Mouse (Mus musculus): ENCODE data around the gene Cercam. TPM values are rescaled to one million over a fixed set of nuclear protein-coding genes. Genes with fewer than 3 reads are reported as not detected.

Cercam gene
- polyA plus RNA-seq, 2 experiments, result 28.1 to 53.7 TPM

DNA sequence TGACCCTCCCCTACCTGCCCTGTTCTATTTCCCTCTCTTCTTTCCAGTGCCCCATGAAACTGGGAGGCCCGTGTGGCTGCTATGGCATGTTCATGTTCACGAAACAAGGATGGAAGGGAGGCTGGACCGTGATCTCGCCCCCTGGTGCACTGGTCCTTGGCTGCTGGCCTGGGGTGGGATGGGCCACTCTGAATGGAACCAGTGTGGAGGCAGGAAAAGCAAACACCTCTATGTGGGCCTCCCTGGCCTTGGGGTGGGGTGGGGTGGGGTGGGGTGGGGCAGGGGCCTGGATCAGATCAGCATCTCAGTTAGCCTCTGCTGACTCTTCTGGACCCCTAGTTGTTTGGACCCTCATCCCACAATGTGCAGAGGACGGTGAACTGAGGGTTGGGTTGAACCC is 15.2 kb upstream of the Cercam start:
- H3K4me1 ChIP-seq (ENCODE audit: control insufficient read depth, insufficient read depth, low read length), result no peaks in the 10 kb centered on the region
- DNase-seq (ENCODE audit: low spot score) (no peak), ATAC-seq (ENCODE audit: low FRiP score, low read depth) (no peak)
- no peak for TF ChIP-seq POLR2A (IDR thresholded peaks at IDR 0.05; ENCODE audit: borderline replicate concordance, extremely low read depth, insufficient read depth, insufficient read length)
- no peak overlapping the region for H3K4me3 ChIP-seq (replicated peaks; ENCODE audit: low read length)
- H3K36me3 ChIP-seq (ENCODE audit: control insufficient read depth, insufficient read depth, low read length), result no peaks in the 10 kb centered on the region
- H3K9ac ChIP-seq (ENCODE audit: low read depth, low read length, severe bottlenecking), result no peak overlapping the region
- no peaks in the 10 kb centered on the region for H3K27me3 ChIP-seq (ENCODE audit: control insufficient read depth, insufficient read depth, low read length)
- H3K9me3 ChIP-seq (ENCODE audit: control insufficient read depth, low read length), result no peaks in the 10 kb centered on the region
- H3K4me2 ChIP-seq (replicated peaks; ENCODE audit: low read depth, low read length, severe bottlenecking), result peak overlapping the region; percentile 17; the same call in 1 of the 2 replicates
- 70% methylated on average over 5 of the region's 5 CpGs for WGBS
- peak overlapping the region; percentile 33; the same call in 1 of the 2 replicates for H3K27ac ChIP-seq (replicated peaks; ENCODE audit: low read depth, low read length)

DNA sequence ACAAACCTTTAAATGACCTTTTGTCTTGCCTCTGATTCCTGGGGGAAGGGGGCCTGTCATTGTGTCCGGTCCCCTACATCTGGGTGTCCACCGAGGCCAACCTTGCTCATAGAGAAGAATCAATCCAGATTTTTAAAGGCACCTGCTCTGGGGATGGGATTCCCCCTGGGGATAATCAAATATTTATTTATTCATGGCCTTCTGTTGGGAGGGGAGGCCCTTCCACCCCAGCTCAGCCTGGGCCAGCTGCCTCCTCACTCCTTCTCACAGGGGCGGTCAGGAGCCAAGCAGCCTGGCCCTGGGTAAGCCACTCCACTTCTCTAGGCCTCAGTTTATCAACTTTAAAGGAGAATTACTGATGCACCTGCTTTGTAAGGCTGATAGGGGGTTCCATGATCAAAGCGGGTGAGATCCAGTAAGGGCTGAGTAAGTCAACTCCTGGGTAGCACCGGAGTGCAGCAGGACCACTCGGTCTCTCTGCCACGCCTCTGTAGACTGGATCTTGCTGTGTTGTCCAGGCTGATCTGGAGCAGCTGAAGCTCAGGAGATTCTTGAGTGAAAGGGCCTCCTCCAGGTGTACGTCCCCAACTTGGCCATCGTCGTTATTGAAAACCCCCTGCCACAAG is 13.3 kb upstream of the Cercam start:
- H3K27me3 ChIP-seq (ENCODE audit: control insufficient read depth, insufficient read depth, low read length), result no peaks in the 10 kb centered on the region
- no peaks in the 10 kb centered on the region for H3K9me3 ChIP-seq (ENCODE audit: control insufficient read depth, low read length)
- no peaks in the 10 kb centered on the region for H3K36me3 ChIP-seq (ENCODE audit: control insufficient read depth, insufficient read depth, low read length)
- TF ChIP-seq POLR2A (IDR thresholded peaks at IDR 0.05; ENCODE audit: borderline replicate concordance, extremely low read depth, insufficient read depth, insufficient read length), result no peak
- H3K27ac ChIP-seq (replicated peaks; ENCODE audit: low read depth, low read length), result no peak overlapping the region
- WGBS, result 77% methylated on average over 10 of the region's 10 CpGs
- no peak for ATAC-seq (ENCODE audit: low FRiP score, low read depth)
- H3K9ac ChIP-seq (ENCODE audit: low read depth, low read length, severe bottlenecking), result no peak overlapping the region
- H3K4me3 ChIP-seq (replicated peaks; ENCODE audit: low read length), result no peak overlapping the region
- H3K4me2 ChIP-seq (replicated peaks; ENCODE audit: low read depth, low read length, severe bottlenecking), result no peak overlapping the region
- no peaks in the 10 kb centered on the region for H3K4me1 ChIP-seq (ENCODE audit: control insufficient read depth, insufficient read depth, low read length)
- DNase-seq (ENCODE audit: low spot score), result no peak

DNA sequence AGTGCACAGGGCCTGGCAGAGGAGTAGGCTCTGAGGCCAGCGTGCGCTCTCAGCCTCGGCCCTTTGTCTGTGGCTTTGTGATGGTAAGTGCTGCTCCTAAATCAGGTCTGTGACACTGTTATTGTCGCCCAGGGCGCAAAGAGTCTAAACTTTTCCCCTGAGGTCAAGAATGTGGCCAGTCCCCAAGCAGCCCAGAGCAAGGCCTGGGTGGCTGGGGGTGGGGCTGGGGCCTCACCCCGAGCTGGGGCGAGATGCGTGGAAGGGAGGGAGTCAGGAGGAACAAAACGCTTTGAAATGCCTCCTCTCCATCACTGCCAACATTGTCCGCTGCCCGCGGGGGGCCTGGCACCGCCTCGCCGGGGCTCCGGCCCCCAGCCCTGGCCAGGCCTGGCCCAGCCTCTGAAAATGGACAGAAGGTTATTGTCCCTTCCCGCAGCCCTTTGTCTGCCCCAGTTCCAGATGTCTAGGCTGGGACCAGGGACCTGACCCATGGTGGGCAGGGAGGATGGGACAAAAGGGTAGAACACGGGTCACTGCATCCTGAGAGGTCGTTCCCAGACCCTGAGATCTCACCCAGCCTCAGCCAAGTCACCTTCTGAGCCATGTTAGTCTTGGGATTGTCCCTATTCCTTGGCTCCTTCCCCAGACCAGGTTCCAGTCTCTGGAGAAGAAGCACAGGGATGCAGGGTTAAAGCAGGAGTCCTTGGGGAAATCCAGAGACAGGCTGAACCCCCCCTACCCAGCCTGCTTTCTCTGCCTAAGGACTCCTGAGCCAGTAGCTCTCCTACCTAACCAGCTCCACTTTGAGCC is 12.3 kb upstream of the Cercam start:
- ATAC-seq (ENCODE audit: low FRiP score, low read depth) (no peak), DNase-seq (ENCODE audit: low spot score) (no peak)
- no peak overlapping the region for H3K9ac ChIP-seq (ENCODE audit: low read depth, low read length, severe bottlenecking)
- H3K27ac ChIP-seq (replicated peaks; ENCODE audit: low read depth, low read length), result no peak overlapping the region
- no peaks in the 10 kb centered on the region for H3K27me3 ChIP-seq (ENCODE audit: control insufficient read depth, insufficient read depth, low read length)
- H3K4me2 ChIP-seq (replicated peaks; ENCODE audit: low read depth, low read length, severe bottlenecking), result no peak overlapping the region
- WGBS, result 15% methylated on average over 19 of the region's 19 CpGs
- H3K4me1 ChIP-seq (ENCODE audit: control insufficient read depth, insufficient read depth, low read length), result no peaks in the 10 kb centered on the region
- no peak for TF ChIP-seq POLR2A (IDR thresholded peaks at IDR 0.05; ENCODE audit: borderline replicate concordance, extremely low read depth, insufficient read depth, insufficient read length)
- H3K9me3 ChIP-seq (ENCODE audit: control insufficient read depth, low read length), result no peaks in the 10 kb centered on the region
- H3K36me3 ChIP-seq (ENCODE audit: control insufficient read depth, insufficient read depth, low read length), result no peaks in the 10 kb centered on the region
- no peak overlapping the region for H3K4me3 ChIP-seq (replicated peaks; ENCODE audit: low read length)

DNA sequence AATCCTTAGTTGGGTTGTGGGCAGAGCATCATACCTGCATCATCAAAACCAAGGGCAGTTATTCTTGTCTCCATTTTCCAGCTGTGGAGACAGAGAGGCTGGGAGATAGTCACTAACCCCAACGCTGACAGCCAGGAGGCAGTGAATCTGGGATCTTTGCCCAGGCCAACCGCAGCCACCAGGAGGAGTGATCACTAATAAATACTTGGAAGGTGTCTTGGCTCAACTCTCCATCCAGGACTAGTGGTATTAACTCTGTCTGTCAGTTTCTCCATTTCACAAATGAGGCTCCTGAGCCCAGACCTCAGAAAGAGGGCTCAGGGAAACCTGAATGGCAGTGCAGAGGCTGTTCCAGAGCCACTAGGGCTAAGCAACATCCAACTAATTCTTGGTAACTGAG is 11.6 kb upstream of the Cercam start:
- H3K4me1 ChIP-seq (ENCODE audit: control insufficient read depth, insufficient read depth, low read length), result no peaks in the 10 kb centered on the region
- no peak for TF ChIP-seq POLR2A (IDR thresholded peaks at IDR 0.05; ENCODE audit: borderline replicate concordance, extremely low read depth, insufficient read depth, insufficient read length)
- H3K27ac ChIP-seq (replicated peaks; ENCODE audit: low read depth, low read length), result no peak overlapping the region
- no peaks in the 10 kb centered on the region for H3K36me3 ChIP-seq (ENCODE audit: control insufficient read depth, insufficient read depth, low read length)
- no peaks in the 10 kb centered on the region for H3K9me3 ChIP-seq (ENCODE audit: control insufficient read depth, low read length)
- WGBS, result 32% methylated on average over 2 of the region's 2 CpGs
- peak; percentile 38 for DNase-seq (ENCODE audit: low spot score)
- H3K4me2 ChIP-seq (replicated peaks; ENCODE audit: low read depth, low read length, severe bottlenecking), result no peak overlapping the region
- H3K4me3 ChIP-seq (replicated peaks; ENCODE audit: low read length), result no peak overlapping the region
- no peaks in the 10 kb centered on the region for H3K27me3 ChIP-seq (ENCODE audit: control insufficient read depth, insufficient read depth, low read length)
- H3K9ac ChIP-seq (ENCODE audit: low read depth, low read length, severe bottlenecking), result no peak overlapping the region
- ATAC-seq (ENCODE audit: low FRiP score, low read depth), result no peak

DNA sequence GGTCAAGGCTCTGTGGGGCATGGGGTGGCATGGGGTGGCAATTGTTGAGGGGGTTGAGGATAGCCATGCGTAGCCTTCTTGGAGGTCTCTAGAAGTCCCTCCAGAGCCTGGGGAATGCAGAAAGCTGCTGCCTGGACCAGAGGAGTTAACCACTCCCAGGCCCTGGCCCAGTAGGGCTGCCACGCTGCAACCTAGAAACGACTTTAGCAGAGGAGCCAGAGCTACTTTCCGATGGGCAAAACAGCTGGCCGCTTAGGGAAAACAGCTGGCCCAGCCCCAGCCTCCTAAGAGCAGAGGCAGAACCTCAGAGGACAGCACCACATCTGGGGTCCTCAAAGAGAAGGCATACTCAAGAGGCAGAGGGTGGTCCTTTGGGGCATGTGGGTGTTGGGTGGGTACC is 11.0 kb upstream of the Cercam start:
- no peak for TF ChIP-seq POLR2A (IDR thresholded peaks at IDR 0.05; ENCODE audit: borderline replicate concordance, extremely low read depth, insufficient read depth, insufficient read length)
- ATAC-seq (ENCODE audit: low FRiP score, low read depth), result no peak
- Histone ChIP-seq H3K4me1 (ENCODE audit: control insufficient read depth, insufficient read depth, low read length) (no peaks in the 10 kb centered on the region), H3K4me3 (replicated peaks; ENCODE audit: low read length) (no peak overlapping the region), H3K27ac (replicated peaks; ENCODE audit: low read depth, low read length) (no peak overlapping the region), H3K36me3 (ENCODE audit: control insufficient read depth, insufficient read depth, low read length) (no peaks in the 10 kb centered on the region), H3K4me2 (replicated peaks; ENCODE audit: low read depth, low read length, severe bottlenecking) (no peak overlapping the region), H3K9me3 (ENCODE audit: control insufficient read depth, low read length) (no peaks in the 10 kb centered on the region), H3K27me3 (ENCODE audit: control insufficient read depth, insufficient read depth, low read length) (no peaks in the 10 kb centered on the region), H3K9ac (ENCODE audit: low read depth, low read length, severe bottlenecking) (no peak overlapping the region)
- no peak for DNase-seq (ENCODE audit: low spot score)
- 49% methylated on average over 5 of the region's 5 CpGs for WGBS

All from limb, embryonic 14.5 days (tissue).